Mouse (Mus musculus): ENCODE results near the gene Ccdc61. TPM values are rescaled to one million over a fixed set of nuclear protein-coding genes. Genes with fewer than 3 reads are reported as not detected.
"Not testable (repeated sequence)": the region's sequence is repeated elsewhere in the genome, so short reads cannot be mapped to it uniquely, and the experiment has no call there.

Ccdc61 gene
- total RNA-seq, 2 experiments from 2014 or later = 12.8 to 13.4 TPM

- intact Hi-C loops (cut with DNase I) = loop anchor here (10.0 kb wide), 2 partner anchors 658 to 1798 kb away; partner anchors contain the start of gene Psg16
- DNase-seq (ENCODE audit: extremely low spot score in 1 of 2, low spot score in 2 of 2) = peak; percentile 57 to 84
Measured at GRCm38 (mm10) chr7:18873253-18873652, 37.0 kb downstream of the Ccdc61 start.

DNA sequence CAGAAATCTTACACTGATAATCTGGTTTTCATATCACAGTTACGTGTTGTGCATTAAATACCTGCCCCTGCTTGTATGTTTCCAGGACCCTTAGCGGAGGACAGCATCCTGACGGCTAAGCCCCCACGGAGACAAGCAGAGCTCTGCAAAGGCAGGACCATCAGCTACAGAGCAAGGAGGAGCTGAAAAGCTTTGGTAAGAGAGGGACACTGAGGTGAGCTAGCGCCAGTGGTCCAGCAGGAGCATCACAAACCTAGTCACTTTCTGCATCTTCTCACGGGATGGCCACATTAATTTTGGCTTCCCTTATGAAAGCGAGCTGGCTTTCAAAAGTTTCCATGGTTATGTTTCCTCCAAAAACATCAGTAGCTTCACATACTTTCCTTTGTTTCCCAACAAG is 37.4 kb downstream of the Ccdc61 start:
- intact Hi-C loops (cut with DNase I) = loop anchor here (10.0 kb wide), 2 partner anchors 658 to 1798 kb away; partner anchors contain the start of gene Psg16
- no peak for DNase-seq (ENCODE audit: extremely low spot score in 1 of 2, low spot score in 2 of 2)

DNA sequence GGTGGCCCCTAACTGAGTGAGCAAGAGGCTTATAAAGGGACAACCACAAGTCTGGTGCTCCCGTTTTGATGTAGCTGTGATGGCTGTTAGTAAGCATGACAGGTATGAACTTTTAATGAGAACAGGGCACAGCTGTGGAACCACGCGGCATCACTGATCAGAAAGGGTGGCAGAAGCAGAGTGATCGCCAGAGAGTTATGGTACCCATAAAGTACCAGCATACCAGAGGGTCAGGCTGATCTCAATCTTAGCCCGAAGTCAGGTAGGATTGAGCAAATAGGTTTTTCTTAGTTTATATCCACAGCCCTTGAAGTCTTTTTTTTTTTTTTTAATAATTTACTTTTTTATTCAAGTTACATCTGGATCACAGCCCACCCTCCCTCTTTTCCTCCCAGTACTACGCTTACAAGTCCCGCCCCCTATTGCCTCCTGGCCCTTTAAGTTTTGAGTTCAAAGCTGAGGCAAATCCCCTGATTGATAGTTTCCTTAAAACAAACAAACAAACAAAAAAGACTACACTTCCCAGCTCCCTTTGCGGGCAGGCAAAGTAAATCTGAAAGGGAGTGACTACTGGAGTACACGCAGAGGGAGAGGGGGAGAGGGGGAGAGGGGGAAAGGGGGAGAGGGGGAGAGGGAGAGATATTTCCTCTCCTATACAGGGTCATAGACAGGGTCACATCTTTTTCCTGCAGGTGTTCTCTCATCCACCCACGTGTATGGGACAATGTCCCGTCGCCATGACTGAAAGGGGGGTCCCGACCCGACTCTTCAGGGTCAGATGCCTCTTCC is 38.0 kb downstream of the Ccdc61 start:
- DNase-seq (ENCODE audit: extremely low spot score in 1 of 2, low spot score in 2 of 2) = no peak
- intact Hi-C loops (cut with DNase I) = loop anchor here (10.0 kb wide), 2 partner anchors 657 to 1797 kb away; partner anchors contain the start of gene Psg16

DNA sequence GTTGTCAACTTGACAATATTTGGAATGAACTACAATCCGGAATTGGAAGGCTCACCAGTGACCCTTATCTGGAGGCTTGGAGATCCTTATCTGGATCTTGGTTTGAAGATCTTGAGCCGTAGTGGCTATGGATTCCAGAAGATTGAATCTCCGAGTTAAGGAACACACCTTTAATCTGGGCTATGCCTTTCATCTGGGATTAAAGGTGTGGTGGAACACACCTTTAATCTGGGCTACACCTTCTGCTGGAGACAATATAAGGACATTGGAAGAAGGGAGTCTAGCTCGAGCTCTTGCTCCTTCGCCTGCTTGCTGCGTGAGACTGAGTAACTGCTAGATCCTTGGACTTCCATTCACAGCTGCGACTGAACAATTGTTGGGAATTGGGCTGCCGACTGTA is 39.2 kb downstream of the Ccdc61 start, which contains the start of gene Pglyrp1:
Pglyrp1 (plus strand) TSS at position 301 of the 400 bp plus-strand sequence.
- intact Hi-C loops (cut with DNase I) = loop anchor here (10.0 kb wide), 2 partner anchors 656 to 1796 kb away; partner anchors contain the start of gene Psg16

GRCm38 (mm10) chr7:18868491-18868890 is 41.7 kb downstream of the Ccdc61 start:
- intact Hi-C loops (cut with DNase I) = no loop called here
- no peak for DNase-seq (ENCODE audit: extremely low spot score in 1 of 2, low spot score in 2 of 2)

More for the DNA sequence above, 39.2 kb downstream of the Ccdc61 start, which contains the start of gene Pglyrp1:
- not testable (repeated sequence) for DNase-seq (ENCODE audit: extremely low spot score in 1 of 2, low spot score in 2 of 2)

DNA sequence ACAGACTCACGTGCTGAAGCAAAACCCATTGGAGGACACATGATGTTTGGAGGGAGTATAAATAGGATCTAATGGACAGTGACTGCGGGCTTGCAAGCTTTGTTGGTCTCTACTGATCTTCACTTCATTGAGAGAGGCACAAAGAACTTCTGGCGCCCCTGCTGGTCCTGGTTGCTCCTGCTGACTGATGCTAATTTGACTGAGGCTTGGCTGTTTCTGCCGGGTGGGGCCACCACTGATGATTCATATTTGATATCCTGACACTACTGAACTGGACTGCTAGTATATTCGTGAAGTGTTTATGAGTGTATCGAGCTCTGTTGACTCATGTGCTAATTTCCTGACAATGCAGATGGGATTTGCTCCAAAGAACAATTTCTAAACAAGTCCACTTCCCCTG is 47.4 kb downstream of the Ccdc61 start:
- intact Hi-C loops (cut with DNase I) = no loop called here
- DNase-seq (ENCODE audit: extremely low spot score in 1 of 2, low spot score in 2 of 2) = no peak

GRCm38 (mm10) chr7:18858310-18858916 is 51.8 kb downstream of the Ccdc61 start:
- DNase-seq (ENCODE audit: extremely low spot score in 1 of 2, low spot score in 2 of 2) = peak in 1 of 2 experiments; percentile 32
- intact Hi-C loops (cut with DNase I) = no loop called here

DNA sequence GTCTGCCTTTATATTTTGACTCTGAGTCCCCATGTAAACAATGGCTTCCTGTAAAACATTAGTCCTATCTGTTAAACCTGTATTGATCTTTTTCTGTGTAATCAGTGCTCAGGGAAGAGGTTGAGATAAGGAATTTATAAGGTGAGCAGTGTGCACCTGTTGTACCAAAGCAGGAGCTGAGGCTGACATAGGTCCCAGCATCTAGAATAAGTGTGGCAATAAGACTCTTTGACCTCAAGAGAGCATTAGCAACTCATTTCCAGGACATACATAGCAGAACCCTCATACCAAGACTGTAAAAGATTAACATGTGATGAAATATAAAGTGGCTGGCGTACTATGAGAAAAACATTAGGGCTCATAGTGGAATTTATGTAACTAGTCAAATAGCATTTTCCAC is 61.8 kb downstream of the Ccdc61 start:
- intact Hi-C loops (cut with DNase I) = no loop called here
- DNase-seq (ENCODE audit: extremely low spot score in 1 of 2, low spot score in 2 of 2) = no peak

GRCm38 (mm10) chr7:18844811-18845210 is 65.4 kb downstream of the Ccdc61 start:
- DNase-seq (ENCODE audit: extremely low spot score in 1 of 2, low spot score in 2 of 2) = no peak
- intact Hi-C loops (cut with DNase I) = no loop called here

DNA sequence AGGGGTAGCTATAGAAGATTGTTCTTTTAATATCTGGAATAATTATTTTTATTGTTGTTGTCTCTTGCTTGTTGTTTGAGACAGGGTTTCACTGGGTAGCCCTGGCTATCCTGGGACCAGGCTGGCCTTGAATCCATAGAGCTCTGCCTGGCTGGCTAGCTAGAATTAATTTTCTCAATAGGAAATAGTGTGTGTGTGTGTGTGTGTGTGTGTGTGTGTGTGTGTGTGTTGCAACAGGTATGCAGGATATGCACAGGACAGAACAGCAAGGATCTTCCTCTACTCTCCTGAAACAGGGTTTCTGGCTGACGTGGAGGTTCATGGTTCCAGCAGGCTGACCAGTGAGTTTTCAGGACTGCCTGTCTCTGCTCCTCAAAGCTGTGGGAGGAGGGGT is 69.0 kb downstream of the Ccdc61 start:
- DNase-seq (ENCODE audit: extremely low spot score in 1 of 2, low spot score in 2 of 2) = no peak
- intact Hi-C loops (cut with DNase I) = no loop called here

Other genes starting within 250 kb of the Ccdc61 start
- gene Psg20, start 224.2 kb downstream of the Ccdc61 start, total RNA-seq (2021) = not detected
- gene Psg22, start 192.3 kb downstream of the Ccdc61 start, total RNA-seq (2021) = not detected
- not detected for gene Psg19, start 111.9 kb downstream of the Ccdc61 start, total RNA-seq (2021)
- gene Psg17, start 88.8 kb downstream of the Ccdc61 start, total RNA-seq (2021) = not detected
- 1 to 10 TPM; 1.3 to 1.5 TPM for gene Mill2, start 70.4 kb downstream of the Ccdc61 start, total RNA-seq (2021)
- gene Pglyrp1, start 39.1 kb downstream of the Ccdc61 start, total RNA-seq (2021) = 10 to 100 TPM; 26.6 to 28.1 TPM
- 100 to 1,000 TPM; 114 to 118 TPM for gene Nova2, start 15.5 kb upstream of the Ccdc61 start, total RNA-seq (2021)
- under 1 TPM; 0.71 to 0.95 TPM for gene Nanos2, start 77.0 kb upstream of the Ccdc61 start, total RNA-seq (2021)
- 10 to 100 TPM; 30.8 to 31.7 TPM for gene Mypop, start 80.8 kb upstream of the Ccdc61 start, total RNA-seq (2021)
- gene Irf2bp1, start 93.6 kb upstream of the Ccdc61 start, total RNA-seq (2021) = 10 to 100 TPM; 44.8 to 46.1 TPM
- not detected for gene Foxa3, start 113.1 kb upstream of the Ccdc61 start, total RNA-seq (2021)
- 10 to 100 TPM; 85.6 to 87.6 TPM for gene Sympk, start 114.0 kb upstream of the Ccdc61 start, total RNA-seq (2021)
- gene Rsph6a, start 144.3 kb upstream of the Ccdc61 start, total RNA-seq (2021) = under 1 TPM; 0.22 to 0.41 TPM
- gene Dmwd, start 165.8 kb upstream of the Ccdc61 start, total RNA-seq (2021) = 100 to 1,000 TPM; 155 to 157 TPM
- gene Dmpk, start 173.4 kb upstream of the Ccdc61 start, total RNA-seq (2021) = 10 to 100 TPM; 30.2 to 31.5 TPM
- 1 to 10 TPM; 1.5 to 1.9 TPM for gene Six5, start 184.2 kb upstream of the Ccdc61 start, total RNA-seq (2021)
- 1 to 10 TPM; 1.5 to 3.1 TPM for gene Gm4969, start 208.0 kb upstream of the Ccdc61 start, total RNA-seq (2021)
- 10 to 100 TPM; 13.0 to 13.6 TPM for gene Fbxo46, start 209.4 kb upstream of the Ccdc61 start, total RNA-seq (2021)
- gene Qpctl, start 238.9 kb upstream of the Ccdc61 start, total RNA-seq (2021) = 10 to 100 TPM; 22.6 to 23.1 TPM
- 10 to 100 TPM; 99.2 to 99.9 TPM for gene Snrpd2, start 239.3 kb upstream of the Ccdc61 start, total RNA-seq (2021)